Mouse (Mus musculus) ES-E14 (cell line): ENCODE measurements at regions not wholly inside any gene's neighbourhood (a gene's known extent, or its start where the extent isn't known, plus 50 kb on each side); places are given as distances from the start of the nearest gene placed in this dataset.

ENCODE experiments used
- CHD2 ChIP-seq: IDR thresholded peaks from 2 replicates; pipeline ENCODE4 v1.6.1; 2014; ENCODE audit warnings: mild to moderate bottlenecking, low read depth, low read length, inconsistent platforms
- HCFC1 ChIP-seq: IDR thresholded peaks from 2 replicates; pipeline ENCODE4 v1.6.1; 2012; ENCODE audit warnings: low read length, inconsistent platforms, borderline replicate concordance; ENCODE audit not compliant: insufficient read depth
- MAFK ChIP-seq: IDR thresholded peaks from 2 replicates; pipeline ENCODE4 v1.6.1; 2014; ENCODE audit warnings: mild to moderate bottlenecking, low read depth, low read length, inconsistent platforms; ENCODE audit not compliant: insufficient read depth
- ZC3H11A ChIP-seq: IDR thresholded peaks from 2 replicates; pipeline ENCODE4 v1.6.1; 2012; ENCODE audit warnings: low read depth, mild to moderate bottlenecking, inconsistent platforms, low read length, borderline replicate concordance
- ZNF384 ChIP-seq: IDR thresholded peaks from 2 replicates; pipeline ENCODE4 v1.6.1; 2012; ENCODE audit warnings: low read depth, low read length, inconsistent platforms

DNA sequence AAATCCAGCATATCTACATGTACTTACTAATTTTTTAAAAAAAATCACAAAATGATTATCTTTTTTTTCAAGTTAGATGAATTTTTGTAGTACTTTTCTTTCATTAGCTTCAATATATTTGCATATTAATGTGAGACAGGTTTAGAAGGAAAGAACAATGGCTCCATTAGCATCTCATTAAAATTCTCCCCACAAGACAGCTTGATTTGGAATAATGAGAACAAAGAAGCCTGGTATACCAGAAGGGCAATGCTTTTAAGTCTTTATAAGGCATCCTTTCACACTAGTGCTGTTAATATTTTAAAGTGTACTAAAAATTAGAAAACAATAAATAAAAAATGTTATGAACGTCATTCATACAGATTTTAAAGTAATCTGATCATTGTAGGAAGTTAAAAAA, 770.6 kb upstream of the Pabpc4l start:
- TF ChIP-seq ZNF384 = no peak
- no peak for TF ChIP-seq CHD2
- TF ChIP-seq HCFC1 = no peak
- no peak for TF ChIP-seq MAFK
- no peak for TF ChIP-seq ZC3H11A
